Mouse (Mus musculus) Patski (cell line): ENCODE results near the gene Cacna2d2. TPM values are rescaled to one million over a fixed set of nuclear protein-coding genes. Genes with fewer than 3 reads are reported as not detected.

ENCODE experiments used
- ATAC-seq: fragments of 100-300 bp; one replicate; pipeline ENCODE4 v1.8.0; 2021
- CTCF ChIA-PET: fragments of 350-600 bp; sonication (Branson Sonifier 250); formaldehyde crosslinking; loops from one replicate; lab custom pipeline; 2022; ENCODE audit warnings: inconsistent platforms; lab: Charles Lee
- POLR2A ChIA-PET: fragments of 350-600 bp; sonication (Branson Sonifier 250); formaldehyde crosslinking; loops from one replicate; lab custom pipeline; 2022; ENCODE audit warnings: antibody characterized with exemption, inconsistent platforms; lab: Charles Lee
- DNase-seq: peaks from one replicate; pipeline ENCODE4 v3.0.0-alpha.2; 2011; ENCODE audit warnings: low read depth, low spot score
- H3K27me3 ChIP-seq: fragments of 371-371 bp; one replicate; pipeline ENCODE4 v1.5.1; 2021
- CTCF ChIP-seq: fragments of 100-300 bp; IDR thresholded peaks from one replicate; pipeline ENCODE4 v1.5.1; 2021
- in situ Hi-C: fragments of 300-500 bp; cut with MboI; formaldehyde crosslinking; loops from 3 replicates; pipeline ENCODE4 v1.11.1; 2018; ENCODE audit warnings: low pct_unique_long_range_greater_than_20kb, mixed read lengths
- polyA plus RNA-seq: library from polyadenylated mRNA; unstranded; gene quantifications from one replicate; pipeline ENCODE4 v1.2.3, GENCODE M21; 2021

The Cacna2d2 gene
- polyA plus RNA-seq: 0.01 TPM

DNA sequence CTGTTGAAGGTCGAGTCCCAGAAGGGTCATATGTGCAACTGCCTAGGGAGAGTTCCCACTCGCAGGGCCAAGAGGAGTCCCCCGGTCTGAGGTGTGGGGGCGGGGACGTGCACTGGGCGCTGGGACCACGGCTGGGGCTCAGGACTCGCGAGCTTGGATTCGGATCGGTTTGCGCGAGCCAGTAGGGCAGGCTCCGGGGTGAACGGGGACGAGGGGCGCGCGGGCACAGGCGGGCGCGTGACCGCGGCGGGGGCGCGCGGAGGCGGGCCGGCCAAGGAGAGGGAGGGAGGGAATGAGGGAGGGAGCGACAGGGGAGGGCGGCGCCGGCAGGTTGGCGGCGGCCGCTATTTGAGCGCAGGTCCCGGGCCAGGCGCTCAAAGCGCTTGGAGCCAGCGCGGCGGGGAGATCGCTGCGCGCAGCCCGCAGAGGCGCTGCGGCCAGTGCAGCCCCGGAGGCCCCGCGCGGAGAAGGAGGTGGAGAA lies at the start of gene Cacna2d2:
Gene Cacna2d2, plus strand, starts transcription at position 122 of the 481 bp plus-strand sequence.
- DNase-seq (no peak), ATAC-seq (no peak)
- TF ChIP-seq CTCF: no peak
- ChIA-PET POLR2A (no interaction called here), CTCF (no interaction called here)
- in situ Hi-C loops: no loop called here
- peaks cover 49% of the 10 kb centered on the region for H3K27me3 ChIP-seq

DNA sequence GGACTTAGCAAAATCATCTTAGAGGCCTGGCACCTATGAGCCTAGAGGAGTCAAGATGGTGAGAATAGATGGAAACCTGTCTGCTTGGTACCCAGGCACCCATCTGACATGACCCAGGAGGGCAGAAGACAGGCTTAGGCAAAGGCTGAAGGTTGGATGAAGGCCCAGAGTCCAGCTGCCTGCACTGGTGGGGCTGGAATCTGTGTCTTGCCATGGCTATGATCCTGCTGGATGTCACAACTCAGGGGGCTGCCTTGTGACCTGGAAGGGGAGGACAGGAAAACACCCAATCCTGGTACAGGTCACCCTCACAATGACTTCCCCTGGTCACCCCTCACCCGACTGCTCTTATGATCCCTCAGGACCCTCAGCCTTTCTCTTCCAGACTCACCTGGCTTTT lies 44.6 kb upstream of the Cacna2d2 start:
- ATAC-seq: no peak
- no peak for DNase-seq
- ChIA-PET CTCF (interaction anchor here (1.0 to 2.7 kb wide), 4 partner anchors 9 to 143 kb away, joined by 3 to 11 read pairs (median 4); partner anchors contain the start of gene 6430571L13Rik), POLR2A (interaction anchor here (1.1 kb wide), 1 partner anchor 59 kb away, joined by 3 read pairs; the partner anchor contains the start of gene Cish)
- peaks cover 7% of the 10 kb centered on the region for H3K27me3 ChIP-seq
- in situ Hi-C loops: no loop called here
- TF ChIP-seq CTCF: no peak

DNA sequence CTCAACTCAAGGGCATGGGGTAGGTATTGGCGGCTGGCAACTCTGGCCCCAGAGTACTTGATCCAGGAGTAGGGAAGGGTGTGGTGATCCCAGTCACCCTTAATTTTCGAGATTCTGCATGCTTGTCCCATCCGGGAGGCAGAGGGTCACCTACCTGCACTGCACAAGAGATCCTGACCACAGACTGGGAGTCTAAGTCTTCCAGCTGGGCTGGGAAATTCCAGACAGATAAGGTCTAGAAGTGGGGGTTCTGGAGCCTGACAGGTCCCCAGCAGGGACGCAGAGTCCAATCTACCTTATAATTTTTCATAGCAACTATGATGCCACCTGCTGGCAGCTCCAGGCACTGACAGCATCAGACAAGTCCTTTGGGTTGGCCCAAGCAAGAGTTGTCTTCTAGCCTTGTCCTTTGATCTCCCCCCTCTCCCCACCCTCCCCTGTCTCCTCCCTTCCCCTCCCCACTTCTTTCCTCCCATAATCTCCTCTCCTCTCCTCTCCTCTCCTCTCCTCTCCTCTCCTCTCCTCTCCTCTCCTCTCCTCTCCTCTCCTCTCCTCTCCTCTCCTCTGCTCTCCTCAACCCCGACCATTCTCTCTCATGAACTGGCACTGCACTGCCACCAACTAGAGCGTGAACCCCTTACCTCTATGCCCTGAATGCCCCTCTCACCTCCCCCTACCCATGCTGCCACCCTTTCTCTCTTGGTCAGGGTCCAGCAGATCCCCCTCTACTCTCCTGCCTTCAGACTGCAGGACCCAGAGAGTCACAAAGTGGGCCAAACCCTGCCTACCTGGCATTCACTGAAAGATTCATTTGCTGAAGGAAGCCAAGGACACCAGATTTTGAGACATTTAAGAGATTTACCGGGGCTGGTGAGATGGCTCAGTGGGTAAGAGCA lies 43.3 kb upstream of the Cacna2d2 start:
- POLR2A ChIA-PET: no interaction called here
- TF ChIP-seq CTCF: peak; percentile 80
- H3K27me3 ChIP-seq: peaks cover 20% of the 10 kb centered on the region
- ATAC-seq: no peak
- no peak for DNase-seq
- in situ Hi-C loops: no loop called here
- CTCF ChIA-PET: interaction anchor here (1.0 to 2.6 kb wide), 4 partner anchors 12 to 66 kb away, joined by 3 to 8 read pairs (median 5); partner anchors contain the start of gene Mapkapk3

DNA sequence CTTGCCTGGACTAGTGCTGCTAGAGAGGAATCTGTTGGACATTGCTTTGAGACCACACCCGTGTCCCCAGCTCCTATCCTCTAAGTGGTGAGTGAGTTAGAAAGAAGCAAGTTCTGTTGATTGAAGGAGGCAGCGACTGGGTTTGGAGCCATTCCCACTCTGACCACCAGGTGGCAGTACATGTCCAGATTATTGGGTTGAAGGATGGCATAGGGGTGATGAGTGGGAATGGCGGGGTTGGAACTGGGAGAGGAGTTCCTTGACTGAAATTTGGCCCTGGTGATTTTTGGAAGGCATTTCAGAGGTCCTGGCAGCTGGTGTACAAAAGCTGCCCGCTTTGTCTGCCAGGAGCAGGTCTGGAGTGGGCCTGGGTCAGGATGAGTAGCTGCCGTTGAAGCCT lies 41.8 kb upstream of the Cacna2d2 start:
- H3K27me3 ChIP-seq: peaks cover 30% of the 10 kb centered on the region
- ChIA-PET CTCF (interaction anchor here (0.6 to 2.6 kb wide), 12 partner anchors 9 to 153 kb away, joined by 3 to 8 read pairs (median 4); partner anchors contain the start of genes 6430571L13Rik and Mapkapk3), POLR2A (no interaction called here)
- in situ Hi-C loops: no loop called here
- ATAC-seq (no peak), DNase-seq (no peak)
- TF ChIP-seq CTCF: peak; percentile 88

DNA sequence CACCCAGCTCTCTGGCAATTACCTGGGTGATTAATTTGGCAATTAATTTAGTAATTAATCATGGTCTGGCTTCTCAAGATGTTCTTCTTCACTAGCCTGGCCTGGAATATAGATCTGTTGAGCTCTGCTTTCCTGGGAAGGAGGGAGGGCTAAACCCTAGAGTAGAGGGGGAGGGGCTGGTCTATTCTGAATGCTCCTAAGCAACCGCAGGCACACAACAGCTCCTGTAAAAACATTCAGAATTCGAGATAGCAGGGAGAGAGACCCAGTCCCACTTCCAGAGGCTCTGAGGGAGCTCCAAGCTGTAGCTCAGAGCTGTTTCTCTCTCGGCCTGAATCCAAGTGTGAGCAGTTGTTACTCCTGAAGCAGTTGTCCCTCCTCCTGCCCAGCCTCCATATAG lies 38.4 kb upstream of the Cacna2d2 start:
- H3K27me3 ChIP-seq: peaks cover 30% of the 10 kb centered on the region
- in situ Hi-C loops: loop anchor here (10.0 kb wide), 1 partner anchor 94 kb away; no protein-coding TSS in a partner anchor
- POLR2A ChIA-PET: no interaction called here
- CTCF ChIA-PET: interaction anchor here (1.1 to 1.4 kb wide), 2 partner anchors 66 to 67 kb away, joined by 3 to 4 read pairs; no protein-coding TSS in a partner anchor
- TF ChIP-seq CTCF: no peak
- ATAC-seq: no peak
- no peak for DNase-seq

DNA sequence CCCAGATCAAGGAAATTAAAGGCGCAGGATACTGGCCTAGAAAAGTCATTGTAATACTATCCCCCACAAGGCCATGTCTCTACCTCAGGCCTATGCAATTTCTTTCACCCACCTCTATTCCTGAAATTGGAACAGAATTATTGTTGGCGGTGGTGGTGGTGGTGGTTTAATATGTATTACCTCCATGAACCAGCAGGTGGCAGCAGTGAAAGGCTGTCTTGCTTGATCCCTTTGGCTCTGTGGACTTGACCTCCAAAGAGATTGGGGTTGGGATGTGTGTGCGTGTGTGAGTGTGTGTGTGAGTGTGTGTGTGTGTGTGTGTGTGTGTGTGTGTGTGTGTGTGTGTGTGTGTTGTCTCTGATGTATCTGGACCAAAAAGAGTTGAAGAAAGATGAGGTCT lies 32.8 kb upstream of the Cacna2d2 start:
- no peak for DNase-seq
- CTCF ChIA-PET: no interaction called here
- POLR2A ChIA-PET: no interaction called here
- in situ Hi-C loops: loop anchor here (5.0 to 10.0 kb wide), 2 partner anchors 88 to 146 kb away; no protein-coding TSS in a partner anchor
- H3K27me3 ChIP-seq: peaks cover 14% of the 10 kb centered on the region
- TF ChIP-seq CTCF: peak; percentile 75
- no peak for ATAC-seq

DNA sequence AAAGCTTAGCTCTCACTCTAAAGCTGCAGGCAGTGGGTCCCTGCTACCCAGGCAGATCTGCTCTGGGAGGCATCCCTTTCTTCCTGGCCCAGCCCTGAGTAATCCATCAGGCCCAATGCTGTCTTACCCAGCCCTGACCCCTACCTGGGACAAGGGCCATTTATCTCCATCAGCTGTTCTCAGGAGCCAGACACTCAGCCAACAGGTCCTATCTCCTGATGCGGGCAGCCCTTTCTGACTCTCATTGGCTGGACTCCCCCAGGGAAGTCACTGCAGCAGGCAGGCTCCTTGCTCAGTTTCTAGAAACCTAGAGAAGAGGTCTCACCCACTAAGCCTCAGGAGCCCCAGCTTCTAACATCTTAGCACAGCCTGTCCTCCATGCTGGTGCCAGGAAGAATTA lies 31.1 kb upstream of the Cacna2d2 start:
- DNase-seq (no peak), ATAC-seq (no peak)
- ChIA-PET POLR2A (no interaction called here), CTCF (no interaction called here)
- H3K27me3 ChIP-seq: peaks cover 11% of the 10 kb centered on the region
- TF ChIP-seq CTCF: no peak
- in situ Hi-C loops: loop anchor here (5.0 to 10.0 kb wide), 2 partner anchors 86 to 144 kb away; no protein-coding TSS in a partner anchor

DNA sequence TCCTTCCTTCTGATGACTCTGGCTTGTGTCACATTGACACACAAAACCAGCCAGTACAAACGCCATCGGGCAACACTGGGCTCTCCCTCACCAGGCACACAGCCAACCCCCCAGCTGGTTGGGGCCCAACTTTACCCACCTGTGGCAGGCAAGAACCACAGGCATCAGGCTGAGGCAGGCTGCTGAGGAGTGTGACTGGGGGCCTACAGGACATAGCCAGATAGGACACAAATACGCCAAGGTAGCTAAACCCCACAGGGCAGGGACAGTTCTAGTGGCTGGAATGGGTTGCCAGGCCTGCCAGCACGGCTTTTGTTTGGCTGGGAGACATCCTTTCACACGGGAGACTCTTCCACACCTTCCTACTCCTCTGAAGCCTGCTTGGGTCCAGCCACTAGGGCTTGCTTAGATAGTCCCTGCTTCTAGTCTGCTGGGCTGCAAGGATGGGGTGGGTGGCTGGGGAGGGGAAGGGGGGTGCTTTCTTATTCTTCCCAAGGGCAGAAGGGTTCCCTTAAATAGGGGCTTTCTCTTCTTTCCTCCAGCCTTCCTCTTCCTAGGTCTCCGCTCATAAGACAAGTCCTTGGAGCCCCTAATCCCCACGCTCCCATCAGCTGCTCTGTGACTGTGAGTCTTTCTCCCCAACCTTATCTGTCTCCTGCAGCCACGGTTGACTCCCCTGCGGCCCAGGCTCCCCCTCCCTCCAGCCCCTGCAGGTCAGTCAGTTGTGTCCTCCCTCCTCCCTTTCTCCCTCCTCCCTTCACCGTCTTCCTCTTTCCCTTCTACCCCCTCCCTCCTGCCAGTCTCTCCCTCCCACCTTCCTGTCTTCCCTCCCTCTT lies 29.9 kb upstream of the Cacna2d2 start:
- ChIA-PET CTCF (no interaction called here), POLR2A (no interaction called here)
- TF ChIP-seq CTCF: no peak
- DNase-seq (no peak), ATAC-seq (no peak)
- in situ Hi-C loops: loop anchor here (5.0 to 10.0 kb wide), 2 partner anchors 85 to 143 kb away; no protein-coding TSS in a partner anchor
- peaks cover 18% of the 10 kb centered on the region for H3K27me3 ChIP-seq

DNA sequence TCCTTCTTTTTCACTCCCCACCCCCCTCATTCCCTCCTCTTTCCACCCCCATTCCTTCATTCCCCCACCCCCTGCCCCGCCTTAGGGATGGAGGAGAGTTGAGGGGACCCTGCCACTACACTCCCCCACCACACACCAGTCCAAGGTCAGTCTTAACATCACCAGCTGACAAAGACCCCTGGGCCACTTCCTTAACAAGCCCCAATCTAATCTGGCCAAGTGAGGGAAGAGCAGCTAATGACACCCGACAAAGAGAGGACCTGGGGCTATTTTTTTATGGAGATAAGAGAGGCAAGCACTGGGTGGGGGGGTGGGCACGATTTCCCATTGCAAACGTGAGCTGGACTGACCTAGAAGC lies 29.3 kb upstream of the Cacna2d2 start:
- no peak for DNase-seq
- no peak for ATAC-seq
- in situ Hi-C loops: no loop called here
- peaks cover 19% of the 10 kb centered on the region for H3K27me3 ChIP-seq
- POLR2A ChIA-PET: no interaction called here
- TF ChIP-seq CTCF: no peak
- CTCF ChIA-PET: no interaction called here

DNA sequence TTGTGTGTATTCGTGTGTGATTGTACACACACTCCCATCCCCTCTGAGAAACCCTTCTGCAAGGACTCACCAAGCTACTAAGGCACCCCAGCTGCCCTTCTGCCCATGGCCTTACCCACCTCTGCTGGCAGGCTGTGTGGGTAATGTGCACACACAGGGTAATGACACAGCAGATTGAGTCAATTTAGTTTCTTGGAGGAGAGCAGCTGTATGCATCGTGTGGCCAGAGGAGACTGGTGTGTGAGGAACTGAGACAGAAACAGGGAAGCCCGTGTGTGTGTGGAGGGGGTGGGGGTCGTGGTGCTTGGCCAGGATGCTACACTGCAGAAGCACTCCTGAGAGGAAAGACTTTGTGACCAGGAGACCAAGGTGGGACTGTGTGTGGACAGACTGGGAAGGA lies 27.0 kb upstream of the Cacna2d2 start:
- CTCF ChIA-PET: no interaction called here
- peaks cover 35% of the 10 kb centered on the region for H3K27me3 ChIP-seq
- TF ChIP-seq CTCF: no peak

More for the DNA sequence above, 27.0 kb upstream of the Cacna2d2 start:
- no peak for DNase-seq
- POLR2A ChIA-PET: no interaction called here
- no peak for ATAC-seq
- in situ Hi-C loops: no loop called here
